Mouse (Mus musculus) lung, embryonic 16.5 days (tissue): Measurements from ENCODE around the gene 5330417H12Rik. TPM values are rescaled to one million over a fixed set of nuclear protein-coding genes. Genes with fewer than 3 reads are reported as not detected.

Experiments used
- ATAC-seq: fragments of 200-750 bp; cut with Nextera tagmentation; 2 replicates; pipeline ENCODE4 v1.8.0; 2017; ENCODE audit warnings: low read depth, mild to moderate bottlenecking, moderate library complexity
- H3K27ac ChIP-seq: fragments of 300-500 bp; sonication (generic); 2 replicates; pipeline ENCODE4 v1.5.1; 2014; ENCODE audit warnings: mild to moderate bottlenecking, control low read depth, low read length
- H3K27me3 ChIP-seq: fragments of 300-500 bp; sonication (generic); 2 replicates; pipeline ENCODE4 v1.6.1; 2014; ENCODE audit warnings: low read depth, low read length, mixed read lengths; ENCODE audit not compliant: control insufficient read depth, insufficient read depth
- H3K36me3 ChIP-seq: fragments of 300-500 bp; sonication (generic); 2 replicates; pipeline ENCODE4 v1.6.1; 2014; ENCODE audit warnings: low read length; ENCODE audit not compliant: control insufficient read depth, insufficient read depth
- H3K4me1 ChIP-seq: fragments of 300-500 bp; sonication (generic); replicated peaks from 2 replicates; pipeline ENCODE4 v1.6.1; 2014; ENCODE audit warnings: low read length, mixed read lengths; ENCODE audit not compliant: control insufficient read depth, insufficient read depth
- H3K4me2 ChIP-seq: fragments of 300-500 bp; sonication (generic); 2 replicates; pipeline ENCODE4 v1.6.1; 2014; ENCODE audit warnings: low read depth, low read length, control low read depth
- H3K4me3 ChIP-seq: fragments of 300-500 bp; sonication (generic); 2 replicates; pipeline ENCODE4 v1.5.1; 2014; ENCODE audit warnings: mild to moderate bottlenecking, low read length, control low read depth
- H3K9ac ChIP-seq: fragments of 300-500 bp; sonication (generic); 2 replicates; pipeline ENCODE4 v1.6.1; 2014; ENCODE audit warnings: low read length, control low read depth
- H3K9me3 ChIP-seq: fragments of 300-500 bp; sonication (generic); 2 replicates; pipeline ENCODE4 v1.6.1; 2016; ENCODE audit warnings: low read length; ENCODE audit not compliant: control insufficient read depth
- WGBS: fragments of 180-500 bp; shearing (Covaris S2); extraction: QIAGEN DNeasy Blood & Tissue Kit; methylation state at CpG from one replicate; pipeline ENCODE4 v1.1.7; 2014; 5-methylcytosine and 5-hydroxymethylcytosine counted together
- polyA plus RNA-seq: library from polyadenylated mRNA; unstranded; fragments of >200 nt; fragmentation: Nextera tagmentation; extraction: Ambion mirVana; gene quantifications from 2 replicates; pipeline ENCODE4 v1.2.1, GENCODE M21; 2015

Gene 5330417H12Rik
- polyA plus RNA-seq, 1 experiment from 2014 or later = not detected

DNA sequence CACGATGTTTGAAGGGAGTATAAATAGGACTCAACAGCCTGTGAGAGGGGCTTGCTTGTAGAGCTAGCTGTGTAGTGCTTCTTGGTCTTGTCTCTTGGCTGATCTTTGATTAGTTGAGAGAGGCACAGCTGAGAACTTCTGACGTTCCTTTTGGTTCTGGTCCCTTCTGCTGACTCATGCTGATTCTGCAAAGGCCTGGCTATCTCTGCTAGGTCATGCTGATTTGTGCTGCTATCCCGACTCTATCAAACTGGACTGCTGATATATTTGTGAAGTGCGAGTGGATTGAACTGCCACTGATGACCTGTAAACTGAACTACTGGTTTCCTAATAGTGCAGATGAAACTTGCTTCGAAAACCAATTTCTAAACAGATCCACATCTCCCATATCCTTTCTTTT lies 14.1 kb downstream of the 5330417H12Rik start:
- Histone ChIP-seq H3K4me2 (no peak overlapping the region), H3K9me3 (no peaks in the 10 kb centered on the region), H3K36me3 (no peaks in the 10 kb centered on the region), H3K9ac (no peak overlapping the region), H3K27ac (no peak overlapping the region), H3K4me3 (no peak overlapping the region), H3K27me3 (no peaks in the 10 kb centered on the region), H3K4me1 (no peaks in the 10 kb centered on the region)
- no peak for ATAC-seq
- WGBS = 68% methylated on average over 5 of the region's 5 CpGs

DNA sequence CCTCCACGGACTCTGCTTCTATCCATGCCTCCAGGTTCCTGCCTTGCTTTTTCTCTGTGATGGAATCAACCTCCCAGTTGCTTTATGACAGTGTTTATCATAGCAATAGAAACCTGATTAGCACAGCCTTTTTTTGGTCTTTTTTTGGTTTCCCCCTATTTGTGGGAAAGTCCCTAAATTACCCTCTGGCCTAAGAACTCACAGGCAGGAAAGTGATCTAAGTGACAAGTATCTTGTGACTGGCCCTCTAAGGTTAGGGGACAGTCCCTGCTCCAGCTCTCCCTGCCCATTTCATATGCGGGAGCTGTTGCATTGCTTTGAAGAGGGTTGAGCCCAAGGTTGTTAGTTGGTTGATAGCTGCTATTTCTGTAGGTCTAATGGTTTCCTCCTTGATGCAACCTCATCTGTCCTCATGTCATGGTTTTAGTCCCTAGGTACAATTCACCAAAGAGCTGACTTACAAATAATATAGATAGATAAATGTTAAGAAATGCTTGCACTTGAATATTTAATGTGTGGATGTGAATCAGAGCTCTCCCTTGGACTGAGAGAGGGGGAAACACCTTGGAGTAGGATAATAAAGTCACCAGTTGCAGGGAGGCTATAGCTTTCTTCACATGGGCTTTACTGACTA lies 15.2 kb downstream of the 5330417H12Rik start:
- Histone ChIP-seq H3K27ac (no peak overlapping the region), H3K9ac (no peak overlapping the region), H3K4me3 (no peak overlapping the region), H3K36me3 (no peaks in the 10 kb centered on the region), H3K27me3 (no peaks in the 10 kb centered on the region), H3K4me2 (no peak overlapping the region), H3K9me3 (no peaks in the 10 kb centered on the region), H3K4me1 (no peaks in the 10 kb centered on the region)
- no peak for ATAC-seq
- WGBS = 95% methylated on average over 2 of the region's 2 CpGs

- Histone ChIP-seq H3K27ac (no peak overlapping the region), H3K36me3 (no peaks in the 10 kb centered on the region), H3K27me3 (no peaks in the 10 kb centered on the region), H3K9me3 (no peaks in the 10 kb centered on the region), H3K4me1 (no peaks in the 10 kb centered on the region), H3K4me3 (no peak overlapping the region), H3K9ac (no peak overlapping the region), H3K4me2 (no peak overlapping the region)
- ATAC-seq = no peak
- 91% methylated on average over 1 of the region's 1 CpGs for WGBS
Measured at GRCm38 (mm10) chr7:107607766-107608165, 17.2 kb downstream of the 5330417H12Rik start.

DNA sequence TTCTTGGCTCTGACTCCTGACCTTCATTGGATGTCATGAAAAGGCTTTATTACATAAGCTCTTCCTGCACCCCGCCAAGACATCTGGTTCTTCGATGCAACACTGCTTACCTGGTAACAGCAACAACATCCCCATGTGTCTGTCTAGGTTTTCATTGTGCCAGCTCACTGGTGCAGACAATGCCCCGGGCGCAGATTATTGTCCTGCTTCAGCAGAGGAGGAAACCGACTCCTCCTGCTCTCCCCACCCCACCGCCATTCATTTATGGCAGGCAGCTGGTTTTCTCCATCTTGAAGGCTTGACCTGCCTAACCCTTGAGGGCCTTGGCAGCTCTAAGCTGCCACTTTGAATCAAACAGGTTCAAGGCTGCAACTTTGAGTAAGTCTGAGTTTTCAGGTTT lies 22.0 kb downstream of the 5330417H12Rik start:
- Histone ChIP-seq H3K9ac (no peak overlapping the region), H3K4me2 (no peak overlapping the region), H3K9me3 (no peaks in the 10 kb centered on the region), H3K27me3 (no peaks in the 10 kb centered on the region), H3K4me1 (no peaks in the 10 kb centered on the region), H3K36me3 (no peaks in the 10 kb centered on the region), H3K27ac (no peak overlapping the region), H3K4me3 (no peak overlapping the region)
- 85% methylated on average over 6 of the region's 6 CpGs for WGBS
- ATAC-seq = no peak

DNA sequence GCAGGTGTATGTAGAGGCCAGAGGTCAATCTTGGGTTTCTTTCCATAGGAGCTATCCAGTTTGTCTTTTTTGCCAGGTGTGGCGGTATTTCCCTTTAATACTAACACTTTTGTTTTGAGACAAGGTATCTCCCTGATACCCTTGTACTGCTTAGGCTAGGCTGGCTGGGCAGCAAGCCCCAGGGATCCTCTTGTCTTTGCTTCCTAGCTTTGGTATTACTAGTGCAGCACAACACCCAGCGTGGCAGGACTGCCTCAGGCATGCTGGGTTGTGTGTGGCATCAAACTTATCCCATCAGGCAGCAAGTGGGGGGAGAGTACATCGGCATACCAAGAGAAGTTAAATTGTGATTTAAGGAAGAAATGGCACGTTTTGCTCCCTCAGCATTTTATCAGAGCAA lies 22.5 kb downstream of the 5330417H12Rik start:
- Histone ChIP-seq H3K27me3 (no peaks in the 10 kb centered on the region), H3K9ac (no peak overlapping the region), H3K4me3 (no peak overlapping the region), H3K4me2 (no peak overlapping the region), H3K9me3 (no peaks in the 10 kb centered on the region), H3K36me3 (no peaks in the 10 kb centered on the region), H3K4me1 (no peaks in the 10 kb centered on the region), H3K27ac (no peak overlapping the region)
- WGBS = 75% methylated on average over 4 of the region's 4 CpGs
- no peak for ATAC-seq

GRCm38 (mm10) chr7:107600651-107601050 lies 24.3 kb downstream of the 5330417H12Rik start:
- Histone ChIP-seq H3K9me3 (no peaks in the 10 kb centered on the region), H3K4me1 (no peaks in the 10 kb centered on the region; the same call in 1 of the 2 replicates), H3K4me3 (no peak overlapping the region), H3K36me3 (no peaks in the 10 kb centered on the region), H3K27ac (no peak overlapping the region), H3K4me2 (no peak overlapping the region), H3K27me3 (no peaks in the 10 kb centered on the region), H3K9ac (no peak overlapping the region)
- no peak for ATAC-seq
- 66% methylated on average over 5 of the region's 5 CpGs for WGBS

DNA sequence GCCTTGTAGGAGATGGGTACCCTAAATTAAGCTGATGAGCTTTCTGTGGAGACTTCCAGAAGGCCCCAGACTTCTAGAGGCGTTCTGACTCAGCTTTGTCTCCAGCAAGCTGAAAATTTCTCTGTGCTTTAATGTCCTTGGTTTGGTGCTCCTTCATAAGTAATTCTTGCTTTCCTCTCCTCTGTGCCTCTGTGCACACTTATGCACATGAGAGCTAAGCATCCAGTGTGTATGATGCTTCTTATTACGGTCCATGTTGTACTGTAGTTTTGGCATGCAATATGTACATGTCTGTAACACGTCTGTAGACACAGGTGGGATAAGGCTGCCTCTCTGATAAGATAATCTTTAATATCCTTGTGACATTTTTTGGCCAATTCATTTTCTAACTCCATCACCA lies 27.0 kb downstream of the 5330417H12Rik start:
- H3K9me3 ChIP-seq = no peaks in the 10 kb centered on the region
- no peaks in the 10 kb centered on the region; the same call in none of the 2 replicates for H3K4me1 ChIP-seq
- H3K27me3 ChIP-seq = no peaks in the 10 kb centered on the region
- H3K9ac ChIP-seq = no peak overlapping the region
- H3K4me2 ChIP-seq = no peak overlapping the region
- no peaks in the 10 kb centered on the region for H3K36me3 ChIP-seq
- WGBS = 57% methylated on average over 3 of the region's 3 CpGs
- no peak overlapping the region for H3K27ac ChIP-seq
- ATAC-seq = no peak
- no peak overlapping the region for H3K4me3 ChIP-seq

DNA sequence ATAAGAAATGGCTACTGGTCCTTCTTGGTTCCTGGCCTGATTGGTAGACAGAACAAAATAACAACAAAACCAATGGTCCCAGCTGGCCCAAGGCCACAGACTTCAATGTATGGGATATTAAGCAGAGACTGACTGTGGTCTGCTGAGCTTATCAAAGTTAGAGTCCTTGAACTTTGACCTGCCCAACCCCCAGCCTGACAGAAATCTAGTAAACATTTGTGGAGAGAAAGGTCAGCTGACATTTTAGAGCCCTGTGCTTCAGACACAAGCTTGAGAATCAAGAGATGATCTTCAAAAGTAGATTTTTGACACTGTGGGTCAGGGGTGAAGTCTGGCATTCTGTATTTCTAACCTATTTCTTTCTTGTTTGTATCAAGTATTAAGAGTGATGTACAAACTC lies 28.2 kb downstream of the 5330417H12Rik start:
- no peak overlapping the region for H3K4me2 ChIP-seq
- no peak for ATAC-seq
- no peaks in the 10 kb centered on the region for H3K9me3 ChIP-seq

DNA sequence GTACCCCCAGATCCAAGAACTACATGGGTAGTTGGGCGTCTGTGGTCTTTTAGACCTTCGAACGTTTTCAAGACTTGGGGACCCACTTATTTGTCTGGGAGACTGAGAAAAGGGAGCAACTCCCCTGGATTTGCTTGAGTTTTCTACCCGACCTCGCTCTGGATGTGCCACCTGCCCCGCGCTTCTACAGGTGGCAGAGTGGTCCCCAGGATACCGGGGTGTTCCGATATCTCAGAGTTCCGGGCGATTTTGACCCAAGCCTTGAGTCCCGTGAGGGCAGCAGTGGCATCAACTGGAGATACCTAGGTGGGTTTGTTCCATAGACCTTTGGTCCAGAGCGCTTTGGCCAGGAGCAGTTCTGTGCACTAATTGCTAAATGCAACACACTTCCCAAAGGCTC lies 29.5 kb downstream of the 5330417H12Rik start:
- Histone ChIP-seq H3K36me3 (no peaks in the 10 kb centered on the region), H3K4me1 (no peaks in the 10 kb centered on the region; the same call in none of the 2 replicates), H3K27ac (no peak overlapping the region), H3K9me3 (no peaks in the 10 kb centered on the region), H3K9ac (peak overlapping the region; percentile 63), H3K4me2 (peak overlapping the region; percentile 82), H3K4me3 (peak overlapping the region; percentile 65), H3K27me3 (no peaks in the 10 kb centered on the region)
- ATAC-seq = no peak
- 9% methylated on average over 13 of the region's 13 CpGs for WGBS

More for the DNA sequence above, 28.2 kb downstream of the 5330417H12Rik start:
- no peaks in the 10 kb centered on the region for H3K36me3 ChIP-seq
- H3K27ac ChIP-seq = no peak overlapping the region
- H3K27me3 ChIP-seq = no peaks in the 10 kb centered on the region
- H3K9ac ChIP-seq = no peak overlapping the region
- no peak overlapping the region for H3K4me3 ChIP-seq
- no peaks in the 10 kb centered on the region; the same call in none of the 2 replicates for H3K4me1 ChIP-seq
